Mouse (Mus musculus) liver, postnatal 0 days (tissue): Measurements from ENCODE around the gene Cryba1.

ENCODE experiments used
- CTCF ChIP-seq: sonication (generic); IDR thresholded peaks from 2 replicates; pipeline ENCODE4 v1.5.1; 2016; ENCODE audit warnings: antibody characterized with exemption, low read depth
- EP300 ChIP-seq: IDR thresholded peaks from 2 replicates; pipeline ENCODE4 v1.6.1; 2016; ENCODE audit warnings: antibody characterized with exemption, low read depth, mild to moderate bottlenecking

GRCm38 (mm10) chr11:77728587-77728986, 3.5 kb upstream of the Cryba1 start:
- no peak for TF ChIP-seq CTCF
- TF ChIP-seq EP300, result no peak
